Mouse (Mus musculus) midbrain, embryonic 14.5 days (tissue): ENCODE results near the gene Depdc1b. TPM values are rescaled to one million over a fixed set of nuclear protein-coding genes. Genes with fewer than 3 reads are reported as not detected.

Source experiments
- ATAC-seq: fragments of 200-750 bp; cut with Nextera tagmentation; 2 replicates; pipeline ENCODE4 v1.8.0; 2017; ENCODE audit warnings: moderate number of reproducible peaks, moderate library complexity; ENCODE audit not compliant: low FRiP score, low TSS enrichment
- DNase-seq: peaks from one replicate; pipeline ENCODE4 v3.0.0-alpha.2; 2015
- H3K27ac ChIP-seq: fragments of 300-500 bp; sonication (generic); replicated peaks from 2 replicates; pipeline ENCODE4 v1.5.1; 2014; ENCODE audit warnings: mild to moderate bottlenecking, low read depth, low read length, moderate library complexity
- H3K27me3 ChIP-seq: fragments of 300-500 bp; sonication (generic); 2 replicates; pipeline ENCODE4 v1.6.1; 2014; ENCODE audit warnings: low read length, control low read depth, mixed read lengths; ENCODE audit not compliant: control insufficient read depth, insufficient read depth
- H3K36me3 ChIP-seq: fragments of 300-500 bp; sonication (generic); 2 replicates; pipeline ENCODE4 v1.6.1; 2014; ENCODE audit warnings: low read length, control low read depth; ENCODE audit not compliant: control insufficient read depth, insufficient read depth
- H3K4me1 ChIP-seq: fragments of 300-500 bp; sonication (generic); 2 replicates; pipeline ENCODE4 v1.6.1; 2014; ENCODE audit warnings: mild to moderate bottlenecking, antibody characterized with exemption, low read length, control low read depth; ENCODE audit not compliant: control insufficient read depth, insufficient read depth
- H3K4me2 ChIP-seq: fragments of 300-500 bp; sonication (generic); 2 replicates; pipeline ENCODE4 v1.6.1; 2014; ENCODE audit warnings: mild to moderate bottlenecking, low read length, moderate library complexity
- H3K4me3 ChIP-seq: fragments of 300-500 bp; sonication (generic); replicated peaks from 2 replicates; pipeline ENCODE4 v1.5.1; 2014; ENCODE audit warnings: low read depth, low read length
- H3K9ac ChIP-seq: fragments of 300-500 bp; sonication (generic); replicated peaks from 2 replicates; pipeline ENCODE4 v1.6.1; 2014; ENCODE audit warnings: mild to moderate bottlenecking, low read length, moderate library complexity
- H3K9me3 ChIP-seq: fragments of 300-500 bp; sonication (generic); 2 replicates; pipeline ENCODE4 v1.6.1; 2016; ENCODE audit warnings: low read length, control low read depth, mixed read lengths; ENCODE audit not compliant: control insufficient read depth
- WGBS: fragments of 180-500 bp; shearing (Covaris S2); extraction: QIAGEN DNeasy Blood & Tissue Kit; methylation state at CpG from one replicate; pipeline ENCODE4 v1.1.7; 2014; 5-methylcytosine and 5-hydroxymethylcytosine counted together
- polyA plus RNA-seq: library from polyadenylated mRNA; unstranded; fragments of >200 nt; fragmentation: Nextera tagmentation; extraction: Ambion mirVana; gene quantifications from 2 replicates; pipeline ENCODE4 v1.2.1, GENCODE M21; 2014

Depdc1b gene
- polyA plus RNA-seq, result 2.1 and 2.5 TPM in 2 replicates

DNA sequence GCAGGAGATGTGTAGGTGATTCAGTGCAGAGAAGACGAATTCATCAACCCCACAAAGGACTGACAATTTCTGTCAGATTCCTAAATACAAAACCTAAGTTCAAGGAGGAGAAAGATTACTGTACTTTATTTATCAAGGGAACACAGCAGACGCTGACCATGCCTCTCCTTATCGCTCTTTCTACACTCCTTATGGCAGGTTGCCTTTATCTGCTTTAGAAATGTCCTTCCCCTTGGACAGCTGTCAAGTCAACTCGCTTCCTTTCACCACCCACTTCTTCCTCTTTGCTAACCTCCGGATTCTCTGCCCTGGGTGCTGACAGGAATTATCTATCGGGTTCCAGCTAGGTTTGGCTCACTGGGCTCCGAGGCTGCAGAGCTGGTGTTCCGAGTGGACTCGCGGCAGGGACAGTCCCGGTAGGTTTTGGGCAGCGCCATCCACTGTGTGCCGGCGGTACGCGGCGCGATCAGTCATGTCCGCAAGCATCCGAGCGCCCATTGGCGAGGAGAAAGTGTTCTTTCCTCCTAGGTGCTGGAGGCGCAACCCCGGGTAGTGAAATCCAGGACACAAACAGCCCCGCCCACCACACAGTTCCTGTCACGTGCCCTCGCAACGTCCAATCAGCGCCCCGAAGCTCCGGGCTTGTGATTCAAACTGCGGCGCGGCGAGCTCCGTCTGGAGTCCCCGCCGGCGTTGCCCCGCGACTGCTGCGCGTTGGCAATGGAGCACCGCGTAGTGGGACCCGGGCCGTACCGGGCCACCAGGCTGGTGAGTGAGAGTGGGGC lies at the start of gene Depdc1b:
Depdc1b (plus strand) TSS at position 631 of the 785 bp plus-strand sequence.
- WGBS, result 1% methylated on average over 48 of the region's 48 CpGs
- H3K4me3 ChIP-seq, result peak within 1 kb of the TSS; percentile 68

GRCm38 (mm10) chr13:108267841-108268634 lies 48.1 kb upstream of the Depdc1b start:
- H3K4me2 ChIP-seq, result no peak overlapping the region
- H3K4me1 ChIP-seq, result no peaks in the 10 kb centered on the region
- 91% methylated on average over 9 of the region's 9 CpGs for WGBS
- no peaks in the 10 kb centered on the region for H3K36me3 ChIP-seq
- H3K9me3 ChIP-seq, result no peaks in the 10 kb centered on the region
- DNase-seq (no peak), ATAC-seq (no peak)
- H3K27me3 ChIP-seq, result no peaks in the 10 kb centered on the region
- no peak overlapping the region for H3K9ac ChIP-seq
- H3K4me3 ChIP-seq, result no peak overlapping the region
- no peak overlapping the region for H3K27ac ChIP-seq

More for the DNA sequence above, at the start of gene Depdc1b:
- Histone ChIP-seq H3K4me1 (peaks cover 13% of the 10 kb centered on the region), H3K9me3 (no peaks in the 10 kb centered on the region), H3K9ac (peak within 1 kb of the TSS; percentile 78), H3K4me2 (peak within 1 kb of the TSS; percentile 95), H3K27ac (peak within 1 kb of the TSS; percentile 61), H3K27me3 (no peaks in the 10 kb centered on the region), H3K36me3 (no peaks in the 10 kb centered on the region)
- ATAC-seq (peak; percentile 97), DNase-seq (peak; percentile 97)

- ATAC-seq (no peak), DNase-seq (no peak)
- H3K9ac ChIP-seq, result no peak overlapping the region
- WGBS, result 82% methylated on average over 7 of the region's 7 CpGs
- H3K4me2 ChIP-seq, result no peak overlapping the region
- H3K27me3 ChIP-seq, result no peaks in the 10 kb centered on the region
- no peaks in the 10 kb centered on the region for H3K36me3 ChIP-seq
- no peaks in the 10 kb centered on the region for H3K4me1 ChIP-seq
- H3K9me3 ChIP-seq, result no peaks in the 10 kb centered on the region
- no peak overlapping the region for H3K27ac ChIP-seq
- no peak overlapping the region for H3K4me3 ChIP-seq
Measured at GRCm38 (mm10) chr13:108271458-108272148, 44.5 kb upstream of the Depdc1b start.

GRCm38 (mm10) chr13:108272332-108272731 lies 43.8 kb upstream of the Depdc1b start:
- Histone ChIP-seq H3K36me3 (no peaks in the 10 kb centered on the region), H3K9me3 (no peaks in the 10 kb centered on the region), H3K27me3 (no peaks in the 10 kb centered on the region), H3K4me3 (no peak overlapping the region), H3K4me2 (no peak overlapping the region), H3K9ac (no peak overlapping the region), H3K27ac (no peak overlapping the region), H3K4me1 (no peaks in the 10 kb centered on the region)
- DNase-seq (no peak), ATAC-seq (no peak)
- WGBS, result 92% methylated on average over 8 of the region's 8 CpGs

GRCm38 (mm10) chr13:108273034-108273433 lies 43.1 kb upstream of the Depdc1b start:
- no peaks in the 10 kb centered on the region for H3K9me3 ChIP-seq
- 69% methylated on average over 15 of the region's 15 CpGs for WGBS
- no peak overlapping the region for H3K9ac ChIP-seq
- H3K36me3 ChIP-seq, result no peaks in the 10 kb centered on the region
- ATAC-seq (no peak), DNase-seq (no peak)
- no peak overlapping the region for H3K4me2 ChIP-seq
- no peak overlapping the region for H3K4me3 ChIP-seq
- no peaks in the 10 kb centered on the region for H3K4me1 ChIP-seq
- no peak overlapping the region for H3K27ac ChIP-seq
- H3K27me3 ChIP-seq, result no peaks in the 10 kb centered on the region

DNA sequence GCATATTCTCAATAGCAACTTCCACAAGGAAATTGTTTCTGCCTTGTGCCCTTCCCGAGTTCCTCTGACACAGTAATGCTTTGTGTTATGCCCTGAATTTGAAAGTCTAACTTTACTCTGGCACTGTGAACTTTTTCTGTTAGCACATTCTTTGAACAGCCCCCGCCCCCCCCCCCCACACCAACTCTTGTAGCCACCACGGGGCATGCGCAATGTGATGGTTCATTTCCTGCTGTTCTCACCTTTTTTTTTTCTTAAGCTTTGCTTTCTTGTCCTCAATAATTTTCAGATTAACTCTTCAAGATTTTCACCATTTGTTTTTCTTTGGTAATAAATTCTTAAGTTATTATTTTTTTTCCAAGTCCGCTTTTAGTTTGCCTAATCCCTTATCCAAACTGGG lies 42.7 kb upstream of the Depdc1b start:
- whole genome bisulfite sequencing, result 49% methylated on average over 5 of the region's 5 CpGs
- H3K27me3 ChIP-seq, result no peaks in the 10 kb centered on the region
- no peaks in the 10 kb centered on the region for H3K36me3 ChIP-seq
- no peak overlapping the region for H3K4me2 ChIP-seq
- no peak overlapping the region for H3K9ac ChIP-seq
- no peak overlapping the region for H3K4me3 ChIP-seq
- DNase-seq (no peak), ATAC-seq (no peak)
- no peak overlapping the region for H3K27ac ChIP-seq
- no peaks in the 10 kb centered on the region for H3K4me1 ChIP-seq
- no peaks in the 10 kb centered on the region for H3K9me3 ChIP-seq

DNA sequence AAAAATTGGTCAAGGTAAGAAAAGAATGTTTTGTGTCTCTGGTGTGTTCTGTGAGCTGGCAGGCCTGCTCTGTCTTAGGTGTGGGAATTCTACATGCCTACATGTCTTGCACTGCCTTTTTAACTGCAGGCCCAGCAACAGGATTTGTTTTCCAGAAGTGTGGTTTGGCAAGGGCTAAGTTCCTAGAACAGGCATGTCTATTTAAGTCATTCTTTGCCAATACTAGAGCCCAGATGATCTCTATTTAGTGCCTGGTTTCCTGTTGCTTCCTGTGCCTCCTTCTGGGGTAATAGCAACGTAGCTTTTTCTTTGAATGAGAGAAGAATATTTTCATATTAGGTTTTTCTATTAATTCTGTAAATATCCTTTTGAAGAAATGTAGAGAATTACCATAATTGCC lies 39.6 kb upstream of the Depdc1b start:
- ATAC-seq, result no peak
- no peak overlapping the region for H3K9ac ChIP-seq
- no peak overlapping the region for H3K4me3 ChIP-seq
- no peak overlapping the region for H3K27ac ChIP-seq
- no peaks in the 10 kb centered on the region for H3K27me3 ChIP-seq
- H3K9me3 ChIP-seq, result no peaks in the 10 kb centered on the region
- 67% methylated on average over 1 of the region's 1 CpGs for WGBS
- no peaks in the 10 kb centered on the region for H3K36me3 ChIP-seq
- H3K4me1 ChIP-seq, result no peaks in the 10 kb centered on the region
- DNase-seq, result no peak
- H3K4me2 ChIP-seq, result no peak overlapping the region

DNA sequence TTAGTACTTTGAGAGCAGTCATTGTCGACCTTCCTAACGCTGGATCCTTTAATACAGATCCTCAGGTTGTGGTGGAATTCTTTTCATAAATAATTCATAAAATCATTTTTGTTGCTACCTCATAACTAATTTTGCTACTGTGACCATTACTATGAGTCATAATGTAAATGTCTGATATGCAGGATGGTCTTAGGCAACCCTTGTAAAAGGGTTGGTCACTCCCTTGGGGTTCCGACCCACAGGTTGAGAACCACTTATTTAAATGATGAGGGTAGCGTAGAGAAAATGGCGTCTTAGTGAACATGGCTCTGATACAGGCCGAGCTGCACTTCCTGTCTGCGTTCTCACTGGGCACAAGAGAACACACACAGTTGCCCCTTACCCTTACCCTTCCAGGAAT lies 38.8 kb upstream of the Depdc1b start:
- DNase-seq (no peak), ATAC-seq (no peak)
- Histone ChIP-seq H3K4me3 (no peak overlapping the region), H3K4me1 (no peaks in the 10 kb centered on the region), H3K9me3 (no peaks in the 10 kb centered on the region), H3K9ac (no peak overlapping the region), H3K27ac (no peak overlapping the region), H3K4me2 (no peak overlapping the region), H3K36me3 (no peaks in the 10 kb centered on the region), H3K27me3 (no peaks in the 10 kb centered on the region)
- WGBS, result 81% methylated on average over 7 of the region's 7 CpGs
